Mouse (Mus musculus) 3134 (cell line): Measurements from ENCODE around the gene Tns2.
A peak's percentile ranks its signal among the peaks of the same experiment; 100 is the strongest.

Experiments used
- DNase-seq: peaks from one replicate; pipeline ENCODE4 v3.0.0-alpha.2; 2011; ENCODE audit warnings: low spot score; ENCODE audit not compliant: insufficient read length; ENCODE audit errors: extremely low read depth

Tns2 gene

DNA sequence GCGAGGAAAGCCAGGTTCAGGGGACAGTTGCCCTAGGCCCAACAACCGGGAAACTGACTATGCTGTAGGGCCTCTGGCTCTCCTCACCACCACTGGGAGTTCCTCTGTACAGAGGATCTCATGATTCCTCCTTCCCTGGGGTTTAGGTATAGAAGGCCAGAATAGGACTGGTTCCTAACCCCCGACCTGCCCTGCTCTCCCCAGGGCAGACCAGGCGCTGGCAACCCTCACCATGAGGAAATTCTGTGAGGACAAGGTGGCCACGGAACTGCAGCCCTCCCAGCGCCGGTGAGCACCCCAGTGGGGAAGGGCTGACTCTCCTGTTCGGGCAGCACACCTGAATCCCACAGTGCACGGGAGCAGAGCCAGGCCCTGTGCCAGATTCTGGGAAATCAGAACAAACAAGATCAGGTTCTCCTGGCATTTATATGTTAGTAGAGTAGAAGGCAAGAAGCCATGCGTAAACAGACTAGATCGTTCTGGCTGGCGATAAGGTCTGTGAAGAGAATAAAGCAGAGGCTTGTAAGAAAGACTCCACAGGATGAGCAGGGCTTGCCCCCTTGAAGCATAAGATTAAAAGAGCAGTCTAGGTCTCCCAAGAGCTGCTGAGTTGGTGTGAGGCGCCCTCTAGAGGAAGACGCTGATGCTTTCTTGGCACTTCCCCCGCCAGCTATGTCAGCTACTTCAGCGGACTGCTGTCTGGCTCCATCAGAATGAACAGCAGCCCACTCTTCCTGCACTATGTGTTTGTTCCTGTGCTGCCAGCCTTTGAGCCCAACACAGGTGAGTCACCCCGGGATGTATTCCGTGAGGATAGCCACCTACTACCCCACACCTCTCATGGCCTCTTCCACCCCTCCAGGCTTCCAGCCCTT lies 8.7 kb downstream of the Tns2 start:
- peak; percentile 41 for DNase-seq

DNA sequence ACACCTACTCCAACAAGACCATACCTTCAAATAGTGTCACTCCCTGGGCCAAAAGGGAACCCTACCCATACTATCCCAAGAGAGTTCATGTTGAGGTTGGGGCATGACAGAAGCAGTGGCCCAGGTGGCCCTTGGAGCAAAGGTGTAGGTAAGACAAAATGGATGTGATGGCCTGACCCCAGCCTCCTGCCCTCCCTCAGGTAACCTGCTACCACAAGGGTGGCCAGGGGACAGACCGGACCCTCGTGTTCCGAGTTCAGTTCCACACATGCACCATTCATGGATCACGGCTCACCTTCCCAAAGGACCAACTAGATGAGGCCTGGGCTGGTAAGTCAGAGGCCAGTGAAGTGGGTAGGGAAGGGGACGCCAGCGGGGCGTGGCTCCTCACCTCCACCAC lies 10.1 kb downstream of the Tns2 start:
- no peak for DNase-seq

- DNase-seq: no peak
These were observed 10.7 kb downstream of the Tns2 start for GRCm38 (mm10) chr15:102110701-102111494.

- DNase-seq: no peak
These were observed 11.2 kb downstream of the Tns2 start for GRCm38 (mm10) chr15:102111495-102111829.

DNA sequence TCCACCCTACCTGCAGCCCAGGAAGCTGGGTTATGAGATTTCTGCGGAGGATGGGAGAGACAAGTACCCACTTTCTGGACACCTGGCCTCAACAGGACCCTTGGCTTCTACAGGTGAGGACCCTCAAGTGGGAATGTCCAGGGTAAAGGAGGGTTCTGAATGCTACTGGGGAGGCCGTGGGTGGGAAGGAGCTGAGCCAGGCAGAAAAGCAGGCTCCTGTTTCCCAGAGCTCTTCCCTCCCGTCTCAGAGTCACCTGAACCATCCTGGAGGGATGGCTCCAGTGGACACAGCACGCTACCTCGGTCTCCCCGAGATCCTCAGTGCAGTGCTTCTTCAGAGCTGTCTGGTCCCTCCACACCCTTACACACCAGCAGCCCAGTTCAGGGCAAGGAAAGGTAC lies 12.0 kb downstream of the Tns2 start:
- DNase-seq: no peak

- no peak for DNase-seq
These were observed 12.6 kb downstream of the Tns2 start for GRCm38 (mm10) chr15:102112827-102113226.

DNA sequence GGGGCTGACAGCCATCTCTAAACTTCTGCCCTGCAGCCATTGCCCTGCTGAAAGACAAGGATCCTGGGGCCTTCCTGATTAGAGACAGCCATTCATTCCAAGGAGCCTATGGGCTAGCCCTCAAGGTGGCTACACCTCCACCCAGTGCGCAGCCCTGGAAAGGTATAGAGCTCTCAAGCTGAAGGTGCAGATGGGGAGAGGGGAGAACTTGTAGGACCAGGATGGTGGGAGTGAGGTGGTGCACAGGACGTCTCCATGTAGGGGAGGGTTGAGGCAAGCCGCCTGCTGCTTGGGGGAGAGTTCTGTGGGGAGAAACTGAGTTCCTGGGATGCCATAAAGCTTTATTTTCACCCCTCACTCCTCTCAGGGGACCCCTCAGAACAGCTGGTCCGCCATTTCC lies 13.5 kb downstream of the Tns2 start:
- DNase-seq: no peak

DNA sequence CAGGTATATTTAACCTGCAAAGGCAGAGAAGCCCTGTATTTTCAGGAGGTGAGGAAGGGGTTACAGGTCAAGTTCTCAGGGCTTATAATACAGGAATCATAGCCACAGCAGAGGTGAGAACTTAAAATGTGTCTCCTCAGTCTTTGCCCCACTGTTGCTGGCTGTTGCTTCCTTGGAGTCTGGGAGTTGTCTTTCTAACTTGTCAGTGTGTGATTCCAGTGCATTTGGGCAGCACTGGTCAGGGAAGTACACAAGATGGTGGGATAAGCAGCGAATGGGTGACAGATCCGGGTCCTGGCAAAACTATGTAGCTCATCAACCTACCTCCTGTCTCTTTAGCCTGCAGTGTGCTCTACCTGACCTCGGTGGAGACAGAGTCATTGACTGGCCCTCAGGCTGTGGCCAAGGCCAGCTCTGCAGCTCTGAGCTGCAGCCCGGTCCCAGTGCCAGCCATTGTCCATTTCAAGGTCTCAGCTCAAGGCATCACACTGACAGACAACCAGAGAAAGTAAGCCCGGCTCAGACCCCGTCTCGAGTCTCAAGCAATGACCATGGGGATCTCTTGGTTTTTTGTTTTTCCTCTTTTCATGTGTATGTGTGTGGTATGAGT lies 14.5 kb downstream of the Tns2 start:
- no peak for DNase-seq

- DNase-seq: no peak
These were observed 15.6 kb downstream of the Tns2 start for GRCm38 (mm10) chr15:102115731-102116231.

- no peak for DNase-seq
These were observed 16.7 kb downstream of the Tns2 start for GRCm38 (mm10) chr15:102116753-102117415.

GRCm38 (mm10) chr15:102117461-102118443 lies 17.5 kb downstream of the Tns2 start:
- peak; percentile 55 for DNase-seq

GRCm38 (mm10) chr15:102118591-102118990 lies 18.4 kb downstream of the Tns2 start:
- no peak for DNase-seq

DNA sequence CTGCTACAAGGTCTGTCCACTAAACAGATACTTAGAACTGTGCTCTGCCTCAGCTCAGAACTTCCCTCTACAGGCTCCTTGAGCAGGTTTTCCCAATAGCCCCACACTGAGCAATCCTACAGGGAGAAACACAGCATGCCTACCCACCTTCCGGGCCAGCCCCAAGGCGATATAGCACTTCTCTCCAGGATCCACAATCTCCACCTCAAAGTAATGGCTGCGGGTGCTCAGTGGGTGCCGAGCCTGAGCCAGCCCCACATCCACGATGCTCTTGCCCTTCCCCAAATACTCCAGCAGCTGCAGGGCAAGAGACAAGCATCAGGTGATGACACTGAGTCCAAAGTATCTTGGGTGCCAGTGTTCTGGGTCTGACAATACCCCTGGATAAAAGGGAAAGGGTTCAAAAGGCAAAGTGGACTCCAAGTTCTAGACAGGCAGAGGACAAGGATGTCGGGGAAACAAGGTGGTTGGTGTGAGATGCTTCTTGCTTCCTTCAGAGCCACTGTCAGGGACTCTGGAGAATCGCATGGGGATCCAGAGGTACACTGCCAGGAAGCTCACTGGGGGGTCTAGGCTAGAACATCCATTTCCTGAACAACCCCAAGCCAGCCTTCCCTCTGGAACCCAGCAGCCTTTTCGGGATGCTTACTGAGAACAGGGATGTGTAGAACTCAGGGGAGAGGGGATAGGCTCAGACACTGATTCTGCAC lies 19.1 kb downstream of the Tns2 start:
- DNase-seq: no peak

DNA sequence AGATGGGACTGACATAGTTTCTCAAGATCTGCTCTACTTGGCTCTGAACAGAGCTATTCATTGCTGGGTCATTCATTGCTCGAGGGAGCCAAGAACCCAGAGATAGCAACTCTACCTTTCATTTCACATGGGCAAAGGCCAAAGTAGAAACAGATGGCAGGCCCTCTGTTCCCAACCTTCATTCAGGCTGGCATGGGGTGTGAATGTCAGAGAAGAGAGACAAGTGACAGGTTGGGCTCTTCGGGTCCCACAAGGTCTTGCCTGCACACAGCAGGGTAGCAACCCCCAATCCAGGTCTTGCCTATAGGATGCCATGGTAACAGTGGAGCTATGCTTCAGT lies 19.6 kb downstream of the Tns2 start:
- no peak for DNase-seq

DNA sequence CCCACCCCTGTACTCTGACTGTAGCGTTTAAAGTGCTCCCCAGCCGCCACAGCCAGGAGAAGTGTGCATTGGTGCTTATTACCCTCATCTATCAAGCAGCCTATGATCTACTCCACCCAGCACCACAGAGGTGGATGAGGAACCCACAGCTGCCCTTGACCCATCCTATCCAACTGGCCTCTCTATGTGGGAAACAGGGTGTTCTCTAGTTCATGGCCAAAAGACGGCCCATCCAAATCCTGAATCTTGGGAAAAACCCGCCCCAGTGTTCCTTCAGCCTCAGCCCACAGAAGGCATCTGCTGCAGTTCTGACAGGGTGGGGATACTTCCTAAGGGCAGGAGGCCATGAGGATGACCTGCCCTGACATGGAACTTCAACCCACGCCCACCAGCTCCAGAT lies 20.3 kb downstream of the Tns2 start:
- DNase-seq: no peak

GRCm38 (mm10) chr15:102126303-102126702 lies 26.1 kb downstream of the Tns2 start:
- DNase-seq: no peak

GRCm38 (mm10) chr15:102133314-102133713 lies 33.1 kb downstream of the Tns2 start:
- no peak for DNase-seq

DNA sequence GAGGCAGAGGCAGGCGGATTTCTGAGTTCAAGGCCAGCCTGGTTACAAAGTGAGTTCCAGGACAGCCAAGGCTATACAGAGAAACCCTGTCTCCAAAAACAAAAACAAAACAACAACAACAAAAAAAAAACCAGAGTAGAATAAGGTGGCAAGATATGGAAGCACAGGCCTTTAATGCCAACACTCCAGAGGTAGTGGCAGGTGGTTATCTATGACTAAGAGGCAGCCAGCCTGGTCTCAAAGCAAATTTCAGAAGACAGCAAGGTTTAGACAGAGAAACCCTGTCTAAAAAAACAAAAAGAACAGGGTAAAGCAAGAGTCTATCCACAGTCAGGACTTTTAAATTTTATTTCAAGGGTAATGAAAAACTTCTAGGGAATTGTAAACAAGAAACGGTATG lies 34.5 kb downstream of the Tns2 start:
- DNase-seq: no peak

DNA sequence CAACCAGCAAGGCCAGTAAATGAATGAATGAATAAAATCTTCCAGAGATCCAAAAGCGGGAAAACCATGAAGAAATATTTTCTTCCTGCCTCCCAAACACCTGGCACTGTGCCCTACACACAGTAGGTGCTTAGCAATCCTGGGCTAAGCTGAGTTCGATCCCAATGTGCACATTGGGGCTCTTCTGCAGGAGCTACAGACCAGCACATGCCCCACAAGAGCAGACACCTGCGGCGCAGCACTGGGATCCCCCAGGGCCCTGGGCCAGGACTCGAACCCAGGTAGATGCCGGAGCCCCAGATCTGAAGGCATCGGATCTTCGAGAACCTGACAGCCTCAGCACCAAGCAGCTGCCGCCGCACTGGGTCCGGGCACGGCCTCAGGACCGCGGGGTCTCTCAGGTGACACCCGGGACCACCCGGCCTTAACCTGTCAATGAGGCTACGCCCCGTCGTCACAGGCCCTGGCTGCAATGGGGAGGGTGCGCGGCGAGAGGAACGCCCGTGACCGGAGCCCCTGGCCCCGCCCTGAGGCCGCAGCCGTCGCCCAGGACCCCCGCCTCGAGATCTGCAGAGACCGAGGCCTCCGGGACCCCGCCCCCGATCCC lies 35.4 kb downstream of the Tns2 start:
- DNase-seq: no peak
